Mouse (Mus musculus): ENCODE measurements at regions not wholly inside any gene's neighbourhood (a gene's known extent, or its start where the extent isn't known, plus 50 kb on each side); places are given as distances from the start of the nearest gene placed in this dataset.
"Not testable (repeated sequence)": the region's sequence is repeated elsewhere in the genome, so short reads cannot be mapped to it uniquely, and the experiment has no call there.

DNA sequence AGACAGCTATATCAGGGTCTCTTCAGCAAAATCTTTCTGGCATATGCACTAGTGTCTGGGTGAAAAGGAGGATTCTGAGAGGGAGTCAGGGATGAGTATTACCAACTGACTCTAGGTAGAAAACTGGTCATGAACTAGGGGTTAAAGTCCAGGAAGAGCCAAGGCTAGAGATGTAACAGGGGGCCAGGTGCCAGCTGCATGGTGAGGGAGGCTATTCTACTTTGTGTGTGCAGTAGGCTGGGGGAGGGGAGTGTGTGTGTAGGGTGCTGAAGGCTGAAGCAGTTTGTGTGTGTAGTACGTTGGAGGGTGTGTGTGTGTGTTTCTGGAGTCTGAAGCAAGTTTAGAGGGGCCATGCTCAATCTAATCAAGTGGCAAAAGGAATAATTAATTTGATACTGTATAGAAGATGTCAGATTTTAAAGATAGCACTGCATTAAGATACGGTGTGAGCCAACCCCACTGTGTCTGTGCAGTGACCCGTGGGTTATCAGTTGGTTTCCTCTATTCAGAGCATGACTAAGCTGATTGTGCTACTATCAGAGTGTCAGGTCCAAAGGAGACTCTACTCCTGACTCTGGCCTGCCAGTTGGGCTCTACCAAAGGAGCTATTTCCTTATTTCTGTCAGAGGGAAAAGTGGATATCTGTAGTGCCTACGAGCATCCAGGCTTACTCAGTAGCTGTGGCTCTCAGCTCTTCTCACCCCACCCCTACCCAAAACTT, 82.0 kb downstream of the Phlda1 start:
- DNase-seq: no peak
- intact Hi-C loops (cut with DNase I): no loop called here

DNA sequence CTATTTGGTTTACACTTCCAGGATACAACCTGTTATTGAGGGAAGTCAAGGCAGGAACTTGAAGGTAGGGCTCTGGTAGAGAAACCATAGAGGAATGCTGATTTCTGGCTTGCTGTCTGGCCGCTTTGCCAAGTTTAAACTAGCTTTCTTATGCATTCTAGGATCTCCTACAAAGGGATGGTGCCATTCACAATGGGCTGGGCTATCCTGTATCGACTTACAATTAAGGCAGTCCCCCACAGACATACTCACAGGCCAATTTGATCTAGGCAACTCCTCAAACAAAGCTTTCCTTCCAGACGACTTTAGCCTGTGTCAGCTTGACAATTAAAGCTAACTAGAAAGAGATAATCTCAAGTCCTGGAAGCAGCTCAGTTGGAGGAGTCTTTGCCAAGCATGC, 83.1 kb downstream of the Phlda1 start:
- intact Hi-C loops (cut with DNase I): no loop called here
- no peak for DNase-seq

DNA sequence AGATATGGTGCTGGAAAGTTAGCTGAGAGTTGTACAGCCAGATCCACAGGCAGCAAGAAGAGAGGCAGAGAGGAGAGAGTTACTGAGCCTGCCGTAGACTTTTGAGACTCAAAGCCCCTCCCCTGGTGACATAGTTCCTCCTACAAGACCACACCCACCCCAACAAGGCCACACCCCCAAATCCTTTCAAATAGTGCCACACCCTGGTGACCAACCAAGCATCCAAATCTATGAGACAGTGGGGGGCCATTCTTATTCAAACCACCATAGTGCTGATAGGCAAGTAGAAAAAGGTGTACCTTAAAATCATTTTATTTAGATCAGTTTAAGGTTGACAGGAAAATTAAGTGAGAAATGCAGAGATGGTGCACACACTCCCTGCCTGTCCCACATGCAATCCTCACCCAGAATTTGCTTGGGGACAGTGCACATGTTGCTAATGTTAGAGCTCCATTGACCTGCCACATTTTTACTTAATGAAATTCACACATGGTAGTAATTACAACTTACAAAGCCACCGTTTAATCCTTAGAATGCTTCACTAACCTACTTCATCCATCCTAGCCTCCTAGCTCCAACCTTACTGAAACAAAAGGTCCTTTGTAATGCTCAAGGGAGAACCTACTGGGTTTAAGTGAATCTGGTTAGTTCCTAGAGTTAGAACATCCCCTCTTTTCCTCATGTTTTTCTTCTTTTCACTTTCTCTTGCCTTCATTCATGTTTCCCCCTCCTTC, 86.5 kb downstream of the Phlda1 start:
- DNase-seq: no peak
- intact Hi-C loops (cut with DNase I): no loop called here

DNA sequence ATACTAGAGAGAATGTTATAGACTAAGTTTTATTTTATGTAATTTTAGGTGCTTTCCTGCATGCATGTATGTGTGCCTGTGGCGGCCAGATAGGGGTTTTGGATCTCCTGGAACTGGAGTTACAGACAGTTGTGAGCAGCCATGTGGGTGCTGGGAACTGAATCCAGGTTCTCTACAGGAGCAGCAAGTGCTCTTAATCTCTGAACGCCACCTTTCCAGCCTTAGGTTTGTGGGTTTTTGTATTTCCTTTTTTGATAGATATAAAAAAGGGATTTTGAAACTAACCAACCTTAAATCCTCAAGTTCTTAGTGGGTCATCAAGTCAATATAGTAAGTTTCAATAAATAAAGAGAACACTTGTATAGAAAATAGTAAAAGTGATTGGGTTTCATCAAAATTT, 87.2 kb downstream of the Phlda1 start:
- no peak for DNase-seq
- intact Hi-C loops (cut with DNase I): no loop called here

DNA sequence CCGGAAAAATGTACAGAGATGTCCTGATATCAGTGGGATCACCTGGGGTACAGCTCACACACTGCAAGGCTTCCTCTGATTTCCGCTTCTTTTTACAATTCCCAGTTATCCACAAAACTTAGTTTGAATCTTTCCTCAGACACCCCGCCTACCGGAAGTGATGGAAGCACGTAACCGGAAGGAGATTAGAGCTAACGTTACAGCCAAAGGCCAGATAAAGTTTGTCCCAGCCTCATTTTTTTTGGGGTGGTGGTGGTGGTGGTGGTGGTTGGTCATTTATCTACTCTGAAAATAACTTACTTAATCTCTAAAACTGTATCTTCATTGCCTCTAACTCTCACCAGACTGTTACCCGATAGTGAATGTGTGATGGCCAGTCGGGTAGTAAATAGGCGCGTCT, 88.1 kb downstream of the Phlda1 start:
- intact Hi-C loops (cut with DNase I): loop anchor here (2.0 kb wide), 2 partner anchors 45 to 87 kb away; partner anchors contain the start of gene Phlda1
- DNase-seq: peak in 1 of 2 experiments; percentile 35

DNA sequence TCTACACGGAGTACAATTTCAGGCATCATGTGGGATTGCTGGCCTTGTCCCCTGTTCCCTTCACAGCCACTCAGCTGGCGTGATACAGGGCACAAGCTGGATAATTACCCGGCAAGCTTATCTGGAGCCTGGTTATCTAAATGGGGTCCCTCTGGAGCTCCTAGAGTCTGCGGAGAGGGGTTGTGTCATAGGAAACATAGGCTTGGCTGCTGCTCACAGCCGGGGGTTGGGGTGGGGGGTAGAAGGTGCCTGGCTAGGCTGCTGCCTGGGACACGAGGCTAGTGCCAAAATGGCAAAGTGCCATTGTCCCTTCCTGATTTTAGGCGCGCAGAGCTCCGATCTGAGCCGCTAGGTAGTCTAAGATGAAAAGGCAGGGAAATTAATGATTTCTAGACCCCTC, 88.6 kb downstream of the Phlda1 start:
- intact Hi-C loops (cut with DNase I): loop anchor here (2.0 to 5.0 kb wide), 3 partner anchors 46 to 88 kb away; partner anchors contain the start of gene Phlda1
- DNase-seq: peak; percentile 62 to 68

DNA sequence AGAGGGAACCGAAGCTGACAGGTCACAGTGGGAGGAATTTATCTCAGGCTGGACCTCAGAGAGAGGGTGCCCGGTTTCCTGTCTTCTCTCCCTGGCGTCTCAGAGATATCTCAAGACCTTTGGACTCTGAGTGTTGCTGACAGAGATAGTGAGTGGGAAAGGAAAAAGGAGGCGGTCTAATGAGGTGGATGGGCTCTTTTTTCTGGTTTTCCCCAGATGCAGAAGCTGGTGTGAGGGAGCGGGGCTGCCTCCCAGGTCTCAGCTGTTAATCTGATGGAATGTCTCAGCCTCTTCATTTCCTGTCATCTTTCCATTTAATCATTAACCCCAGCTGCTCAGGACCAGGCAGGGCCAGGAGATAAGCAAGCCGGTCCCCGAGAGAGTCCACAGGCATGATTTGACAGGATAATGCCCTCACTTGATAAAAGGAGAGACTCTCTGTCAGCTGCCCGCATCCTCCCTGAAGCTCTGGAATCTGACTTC, 89.5 kb downstream of the Phlda1 start:
- intact Hi-C loops (cut with DNase I): loop anchor here (2.0 to 5.0 kb wide), 3 partner anchors 47 to 89 kb away; partner anchors contain the start of gene Phlda1
- DNase-seq: no peak

DNA sequence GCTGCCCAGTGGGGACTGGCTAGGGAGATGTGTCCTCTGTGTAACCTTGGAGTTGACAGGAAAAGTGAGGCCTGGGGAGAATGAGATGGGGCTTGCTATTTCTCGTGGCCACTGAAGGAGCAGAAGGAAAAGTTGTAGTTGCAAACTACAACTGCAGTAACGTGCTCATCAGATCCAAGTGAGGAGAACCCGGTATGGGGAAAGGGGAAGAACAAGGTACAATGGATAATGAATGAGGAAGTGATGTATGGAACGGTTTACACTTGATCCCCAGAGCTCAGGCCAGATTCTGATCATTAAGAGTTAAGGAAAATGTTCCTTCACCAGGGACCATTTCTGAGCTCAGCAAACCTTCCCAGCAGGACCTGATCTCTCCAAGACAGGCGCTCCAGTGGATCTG, 92.6 kb downstream of the Phlda1 start:
- DNase-seq: no peak
- intact Hi-C loops (cut with DNase I): loop anchor here (5.0 kb wide), 1 partner anchor 79 kb away; no protein-coding TSS in a partner anchor

DNA sequence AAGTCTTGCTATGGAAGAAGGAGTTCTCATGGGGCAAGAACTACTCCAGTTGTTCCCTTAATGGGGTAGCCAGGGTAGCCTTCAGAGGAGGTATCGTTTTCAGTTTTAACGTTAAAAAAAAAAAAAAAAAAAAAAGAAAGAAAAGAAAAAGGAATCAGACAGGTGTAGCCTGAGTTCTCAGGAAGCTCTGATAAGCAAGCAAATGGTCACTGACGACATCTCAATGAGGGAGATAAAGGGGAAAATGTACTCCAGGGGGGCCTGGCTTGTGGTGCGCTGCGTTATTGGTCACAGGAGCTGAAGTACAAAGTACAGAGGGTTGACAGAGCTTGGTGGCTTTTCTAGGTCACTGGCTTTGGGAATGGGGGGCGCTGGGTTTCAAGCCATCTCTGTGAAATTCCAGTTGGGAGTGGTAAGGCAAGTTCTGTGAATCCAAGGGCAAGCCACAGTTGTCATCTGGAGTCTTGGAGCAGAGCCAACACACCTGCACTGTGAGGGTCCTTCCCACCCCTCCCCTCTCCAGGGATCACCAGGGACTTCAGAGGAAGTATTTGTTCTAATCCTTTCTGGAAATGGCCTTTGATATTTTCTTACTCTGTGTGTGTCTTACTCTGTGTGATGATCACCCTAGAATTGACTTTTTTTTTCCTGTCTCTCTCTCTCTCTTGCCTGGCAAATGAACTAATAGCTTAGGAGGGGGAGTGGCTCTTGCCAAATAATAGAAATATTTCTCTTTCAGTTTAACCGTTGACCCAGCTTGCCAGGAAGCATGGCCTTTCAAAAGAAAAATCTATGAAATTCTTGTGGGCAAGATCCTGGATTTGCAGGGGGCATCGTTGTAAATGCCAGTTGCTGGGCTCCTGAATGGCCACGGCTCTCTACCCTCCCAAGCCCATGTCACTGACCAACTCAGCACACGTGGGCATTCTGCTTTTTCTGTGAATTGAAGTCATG, 93.5 kb downstream of the Phlda1 start:
- intact Hi-C loops (cut with DNase I): loop anchor here (2.0 to 5.0 kb wide), 3 partner anchors 17 to 323 kb away; no protein-coding TSS in a partner anchor
- no peak for DNase-seq

DNA sequence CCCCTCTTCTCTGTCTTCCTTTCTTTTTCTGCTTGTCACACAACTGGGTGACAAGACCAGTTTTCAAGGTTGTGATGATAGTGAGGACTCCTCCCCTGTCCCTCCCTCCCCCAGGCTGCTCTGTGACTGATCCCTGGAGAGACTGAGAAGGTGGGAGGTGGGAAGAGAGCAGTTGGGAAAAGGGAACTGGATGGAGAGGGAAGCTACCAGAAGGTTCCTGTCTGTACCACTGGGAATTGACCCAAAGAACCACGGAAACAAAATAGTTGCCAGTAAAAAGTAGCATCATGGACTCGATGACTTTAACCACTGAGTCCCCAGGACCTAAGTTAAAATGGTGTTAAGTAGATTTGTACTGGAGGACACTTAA, 94.2 kb downstream of the Phlda1 start:
- DNase-seq: no peak
- intact Hi-C loops (cut with DNase I): loop anchor here (2.0 to 5.0 kb wide), 2 partner anchors 17 to 322 kb away; no protein-coding TSS in a partner anchor

DNA sequence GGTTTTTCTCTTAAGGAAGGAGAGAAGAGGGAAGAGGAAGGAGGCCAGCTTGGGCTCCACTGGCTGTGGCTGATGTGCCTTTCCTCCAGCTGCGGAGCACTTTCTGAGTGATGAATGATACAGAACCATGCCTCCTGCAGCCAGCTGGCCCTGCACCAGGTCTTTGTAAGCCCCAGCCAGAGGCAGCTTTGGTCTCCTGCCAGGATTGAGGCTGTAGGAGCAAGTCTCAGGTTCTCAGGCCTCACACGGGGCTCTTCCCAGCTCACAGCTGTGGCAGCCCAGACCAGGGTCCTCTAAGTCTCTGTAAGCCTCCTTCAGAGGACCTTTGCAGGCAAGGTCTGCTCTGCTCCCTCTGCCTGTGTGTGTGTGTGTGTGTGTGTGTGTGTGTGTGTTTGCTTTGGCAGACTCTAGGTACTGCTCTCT, 94.6 kb downstream of the Phlda1 start:
- DNase-seq: peak; percentile 84 to 87
- intact Hi-C loops (cut with DNase I): loop anchor here (2.0 to 5.0 kb wide), 2 partner anchors 18 to 322 kb away; no protein-coding TSS in a partner anchor

DNA sequence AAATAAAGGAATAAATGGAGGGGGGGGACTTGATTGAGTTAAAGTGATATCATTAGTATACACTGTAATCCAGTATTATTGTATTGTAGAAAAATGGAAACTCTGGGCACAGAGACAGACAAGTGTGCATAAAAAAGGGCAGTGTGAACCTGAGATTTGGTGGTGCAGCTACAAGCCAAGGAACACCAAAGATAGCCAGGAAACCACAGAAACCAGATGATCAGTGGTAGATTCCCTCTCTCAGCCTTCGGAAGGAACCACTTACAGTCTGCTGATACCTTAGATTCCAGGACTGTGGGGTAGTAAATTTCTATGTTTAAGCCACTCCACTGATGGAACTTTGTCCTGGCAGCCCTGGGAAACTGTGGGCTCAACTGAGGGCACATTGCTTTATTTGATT, 97.1 kb downstream of the Phlda1 start:
- intact Hi-C loops (cut with DNase I): loop anchor here (5.0 kb wide), 1 partner anchor 319 kb away; no protein-coding TSS in a partner anchor

DNA sequence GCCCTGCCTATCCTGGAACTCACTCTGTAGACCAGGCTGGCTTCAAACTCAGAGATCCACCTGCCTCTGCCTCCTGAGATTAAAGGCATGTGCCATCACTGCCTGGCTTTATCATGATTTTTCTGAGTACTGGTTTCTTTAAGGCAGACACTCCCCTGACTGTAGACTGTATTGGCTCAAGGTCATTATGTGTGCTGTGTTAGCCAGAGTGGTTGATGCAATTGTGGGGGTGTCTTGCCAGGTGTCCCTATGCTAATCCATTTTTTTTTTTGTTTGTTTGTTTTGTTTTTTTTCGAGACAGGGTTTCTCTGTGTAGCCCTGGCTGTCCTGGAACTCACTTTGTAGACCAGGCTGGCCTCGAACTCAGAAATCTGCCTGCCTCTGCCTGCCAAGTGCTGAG, 101.3 kb downstream of the Phlda1 start:
- intact Hi-C loops (cut with DNase I); DNase-seq: not testable (repeated sequence)

More for the DNA sequence above, 97.1 kb downstream of the Phlda1 start:
- DNase-seq: no peak

DNA sequence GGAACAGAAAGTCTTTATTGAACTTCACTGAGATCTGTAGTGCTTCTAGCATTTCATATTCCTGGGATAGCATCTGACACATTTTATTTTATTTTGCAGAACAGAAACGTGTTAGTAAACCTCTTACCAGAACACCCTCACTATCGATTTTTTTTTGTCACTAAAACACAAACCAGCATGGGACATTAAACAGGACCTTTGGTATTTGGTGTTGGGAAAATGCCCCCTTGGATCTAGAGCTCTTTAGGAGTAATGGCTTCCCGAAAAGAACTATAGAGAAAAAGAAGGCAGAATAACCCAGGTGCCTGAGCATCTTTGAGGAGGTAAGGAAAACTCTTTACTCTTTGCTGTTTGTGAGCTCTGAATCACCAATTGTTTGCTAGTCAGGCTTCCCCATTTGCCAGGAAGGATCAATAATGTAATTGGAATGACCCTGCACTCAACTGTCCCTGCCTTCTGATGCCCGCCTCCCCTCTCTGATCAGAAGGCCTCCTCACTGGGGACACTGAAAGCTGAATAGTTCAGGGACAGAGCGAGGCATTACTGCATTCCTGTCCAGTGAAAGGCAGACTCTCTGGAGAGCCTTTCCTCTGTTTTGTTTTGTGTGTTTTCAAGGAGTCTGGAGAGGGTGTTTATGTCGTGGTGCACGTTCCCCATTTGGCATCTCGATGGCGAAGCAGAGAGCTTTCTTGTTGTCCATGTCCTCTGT, 102.5 kb downstream of the Phlda1 start:
- intact Hi-C loops (cut with DNase I): no loop called here
- DNase-seq: no peak

DNA sequence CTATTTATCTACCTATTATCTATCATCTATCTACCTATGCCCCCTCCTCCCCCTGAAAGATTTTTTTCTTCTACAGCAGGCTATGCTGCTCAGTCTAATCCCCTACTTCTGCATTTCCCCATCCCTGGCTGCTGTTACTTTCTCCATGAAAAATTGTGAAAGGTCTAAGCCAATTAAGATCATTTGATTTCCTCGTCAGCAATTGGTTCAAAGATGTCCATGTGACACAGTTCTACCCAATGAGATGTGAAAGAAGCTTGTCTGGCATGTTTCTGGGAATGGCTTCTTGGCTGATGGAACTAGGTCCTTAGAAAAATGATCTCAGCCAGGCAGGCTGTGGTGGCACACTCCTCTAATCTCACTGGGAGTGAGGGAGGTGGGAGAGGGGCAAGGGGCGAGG, 103.8 kb downstream of the Phlda1 start:
- no peak for DNase-seq
- intact Hi-C loops (cut with DNase I): no loop called here

DNA sequence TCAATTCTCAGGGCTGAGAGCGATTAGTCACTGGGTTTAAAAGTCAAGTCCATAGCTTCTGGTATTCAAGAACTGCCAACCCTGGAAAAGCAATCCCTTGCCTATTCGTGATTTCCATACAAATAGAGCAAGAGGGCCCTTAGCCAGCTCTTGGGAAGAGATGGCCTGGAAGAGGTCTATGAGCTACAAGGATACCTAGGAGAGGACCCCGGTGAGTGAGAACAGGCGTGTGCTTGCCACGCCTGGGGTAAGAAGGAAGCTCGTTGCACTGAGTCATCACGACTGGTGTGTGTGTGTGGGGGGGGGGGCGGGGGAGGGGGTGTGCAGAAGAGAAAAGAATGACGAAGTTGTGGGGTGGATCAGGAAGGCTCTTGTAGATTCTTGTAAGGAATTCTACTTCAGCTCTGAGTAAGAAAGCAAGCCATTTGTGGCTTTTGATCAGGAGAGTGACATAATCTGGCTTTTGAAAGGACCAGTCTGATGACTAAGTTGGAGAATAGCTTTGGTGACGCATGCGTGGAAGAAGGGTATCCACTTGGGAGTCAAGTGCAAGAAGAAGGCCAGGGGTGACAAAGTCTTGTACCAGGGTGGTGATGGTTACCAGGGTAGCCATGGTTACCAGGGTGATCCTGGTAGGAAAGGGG, 113.7 kb downstream of the Phlda1 start:
- intact Hi-C loops (cut with DNase I): no loop called here
- DNase-seq: no peak

DNA sequence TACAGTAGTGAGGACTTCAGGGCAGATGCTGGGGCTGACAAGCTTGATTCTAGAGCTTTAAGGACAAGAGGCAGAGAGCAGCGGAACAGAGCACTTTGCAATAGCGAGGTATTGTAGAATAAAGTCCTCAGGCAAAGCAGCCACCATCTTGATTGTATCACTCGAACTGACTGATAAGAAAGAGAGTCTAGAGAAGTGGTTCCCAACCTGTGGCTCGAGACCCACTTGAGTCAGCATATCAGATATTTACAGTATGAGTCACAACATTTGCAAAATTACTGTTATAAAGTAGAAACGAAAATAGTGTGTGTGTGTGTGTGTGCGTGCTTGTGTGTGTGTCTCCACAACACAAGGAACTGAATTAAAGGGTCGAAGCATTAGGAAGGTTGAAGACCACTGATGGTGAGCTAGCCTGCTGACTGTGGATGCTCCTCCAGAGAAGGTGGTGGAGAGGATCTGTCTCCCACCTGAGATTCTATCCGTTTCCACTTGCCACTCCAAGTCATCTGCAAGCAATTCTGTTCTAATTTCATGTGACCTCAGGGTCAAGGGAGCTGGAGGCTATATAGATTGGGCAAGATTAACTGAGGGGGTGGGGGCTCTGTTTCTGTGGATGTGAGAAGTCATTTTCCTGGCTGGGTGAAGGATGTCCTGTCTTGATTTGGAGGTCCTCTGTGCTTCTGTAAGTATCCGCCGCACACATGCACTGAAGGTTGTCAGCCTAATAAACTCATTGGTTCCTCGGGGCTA, 115.0 kb downstream of the Phlda1 start:
- no peak for DNase-seq
- intact Hi-C loops (cut with DNase I): no loop called here

DNA sequence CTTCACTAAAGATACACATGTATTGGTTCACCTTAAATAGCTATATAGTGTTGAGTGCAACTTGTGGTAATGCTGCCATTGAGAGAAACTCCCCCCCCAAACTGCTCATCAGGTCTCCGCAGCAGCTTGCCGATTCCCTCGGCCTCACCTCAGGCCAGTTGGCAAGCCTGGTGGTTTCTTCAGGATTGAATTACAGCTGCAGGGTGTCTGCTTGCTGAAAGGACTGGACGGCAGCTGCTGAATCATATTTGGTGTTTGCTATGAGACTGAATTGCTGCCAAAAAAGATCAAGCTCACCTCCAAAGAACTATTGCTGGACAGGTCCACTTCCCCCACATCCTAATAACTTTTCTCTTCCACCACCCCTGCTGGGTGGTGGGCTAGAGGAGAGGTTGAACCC, 116.7 kb downstream of the Phlda1 start:
- intact Hi-C loops (cut with DNase I): no loop called here
- no peak for DNase-seq

DNA sequence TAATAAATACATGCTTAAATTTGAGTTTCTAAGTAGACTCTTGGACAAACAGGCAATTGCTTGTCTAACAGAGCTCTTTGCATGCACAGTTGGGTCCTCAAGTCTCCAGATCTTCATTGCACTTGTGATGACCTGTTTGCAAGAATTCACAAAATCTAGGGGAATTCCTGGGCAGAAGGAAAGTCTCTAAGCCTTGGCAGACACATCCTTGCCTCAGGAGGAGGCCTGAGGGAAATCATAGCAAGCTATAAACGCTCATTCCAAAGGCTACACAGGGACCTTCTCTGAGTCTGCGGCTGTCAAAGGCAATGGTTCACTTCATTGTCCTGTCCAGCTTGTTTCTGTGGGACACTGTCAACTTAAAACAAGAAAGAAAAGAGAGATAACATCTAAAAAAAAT, 117.9 kb downstream of the Phlda1 start:
- intact Hi-C loops (cut with DNase I): no loop called here
- DNase-seq: no peak

Measured in heart, postnatal 36 days (tissue).